Mouse (Mus musculus): ENCODE data around the gene Bmp8b.
"Not testable (repeated sequence)": the region's sequence is repeated elsewhere in the genome, so short reads cannot be mapped to it uniquely, and the experiment has no call there.

The Bmp8b gene

GRCm38 (mm10) chr4:123110751-123111150 is 5.8 kb downstream of the Bmp8b start:
- intact Hi-C loops (cut with DNase I), result no loop called here

- intact Hi-C loops (cut with DNase I), result not testable (repeated sequence)
These were observed 6.5 kb downstream of the Bmp8b start for GRCm38 (mm10) chr4:123111275-123111983.

GRCm38 (mm10) chr4:123112216-123112764 is 7.3 kb downstream of the Bmp8b start:
- intact Hi-C loops (cut with DNase I), result no loop called here

- intact Hi-C loops (cut with DNase I), result not testable (repeated sequence)
These were observed 9.7 kb downstream of the Bmp8b start for GRCm38 (mm10) chr4:123114651-123115050.

GRCm38 (mm10) chr4:123116011-123116410 is 11.0 kb downstream of the Bmp8b start, which contains the start of gene Oxct2b:
Gene Oxct2b (plus strand): TSS chr4:123116266.
- intact Hi-C loops (cut with DNase I), result no loop called here

GRCm38 (mm10) chr4:123116640-123117039 is 11.7 kb downstream of the Bmp8b start:
- intact Hi-C loops (cut with DNase I), result not testable (repeated sequence)

GRCm38 (mm10) chr4:123121286-123121685 is 16.3 kb downstream of the Bmp8b start:
- intact Hi-C loops (cut with DNase I), result no loop called here

- intact Hi-C loops (cut with DNase I), result no loop called here
These were observed 21.7 kb downstream of the Bmp8b start for GRCm38 (mm10) chr4:123126626-123127025.

- intact Hi-C loops (cut with DNase I), result no loop called here
These were observed 22.1 kb downstream of the Bmp8b start for GRCm38 (mm10) chr4:123127051-123127450.

GRCm38 (mm10) chr4:123137551-123137950 is 32.6 kb downstream of the Bmp8b start:
- intact Hi-C loops (cut with DNase I), result no loop called here

GRCm38 (mm10) chr4:123139513-123140154 is 34.7 kb downstream of the Bmp8b start, which contains the start of gene Ppie:
Gene Ppie (minus strand): TSS chr4:123139951.
- intact Hi-C loops (cut with DNase I), result no loop called here

- intact Hi-C loops (cut with DNase I), result no loop called here
These were observed 42.6 kb downstream of the Bmp8b start for GRCm38 (mm10) chr4:123147446-123148150.

- intact Hi-C loops (cut with DNase I), result no loop called here
These were observed 47.0 kb downstream of the Bmp8b start for GRCm38 (mm10) chr4:123152003-123152402.

- intact Hi-C loops (cut with DNase I), result no loop called here
These were observed 48.0 kb downstream of the Bmp8b start for GRCm38 (mm10) chr4:123152976-123153375.

GRCm38 (mm10) chr4:123155004-123155403 is 50.0 kb downstream of the Bmp8b start:
- intact Hi-C loops (cut with DNase I), result loop anchor here (5.0 kb wide), 1 partner anchor 47 kb away; the partner anchor contains the start of gene Nt5c1a

- intact Hi-C loops (cut with DNase I), result loop anchor here (5.0 kb wide), 1 partner anchor 47 kb away; the partner anchor contains the start of gene Nt5c1a
These were observed 50.5 kb downstream of the Bmp8b start for GRCm38 (mm10) chr4:123155427-123155826.

GRCm38 (mm10) chr4:123155840-123156239 is 50.9 kb downstream of the Bmp8b start:
- intact Hi-C loops (cut with DNase I), result loop anchor here (2.0 to 5.0 kb wide), 2 partner anchors 46 to 99 kb away; partner anchors contain the start of gene Nt5c1a

GRCm38 (mm10) chr4:123160571-123160970 is 55.6 kb downstream of the Bmp8b start:
- intact Hi-C loops (cut with DNase I), result no loop called here

- intact Hi-C loops (cut with DNase I), result not testable (repeated sequence)
These were observed 56.3 kb downstream of the Bmp8b start for GRCm38 (mm10) chr4:123161251-123161650.

GRCm38 (mm10) chr4:123162305-123162917 is 57.4 kb downstream of the Bmp8b start:
- intact Hi-C loops (cut with DNase I), result no loop called here

GRCm38 (mm10) chr4:123164157-123164556 is 59.2 kb downstream of the Bmp8b start:
- intact Hi-C loops (cut with DNase I), result no loop called here

Measured in adrenal gland (tissue).